Mouse (Mus musculus) C2C12 (cell line): ENCODE data around the gene Wdtc1. TPM values are rescaled to one million over a fixed set of nuclear protein-coding genes. Genes with fewer than 3 reads are reported as not detected.

ENCODE experiments used
- H3K27me3 ChIP-seq: one replicate; pipeline ENCODE4 v1.6.1; 2011; ENCODE audit not compliant: control insufficient read depth, insufficient read depth, insufficient read length
- H3K36me3 ChIP-seq: one replicate; pipeline ENCODE4 v1.6.1; 2011; ENCODE audit not compliant: control insufficient read depth, insufficient read depth
- H3K4me3 ChIP-seq: one replicate; pipeline ENCODE4 v1.5.1; 2011; ENCODE audit warnings: mild to moderate bottlenecking, control low read depth; ENCODE audit not compliant: poor library complexity, insufficient read depth, severe bottlenecking
- H3K79me2 ChIP-seq: one replicate; pipeline ENCODE4 v1.6.1; 2011; ENCODE audit not compliant: control insufficient read depth, insufficient read depth
- H3K79me3 ChIP-seq: one replicate; pipeline ENCODE4 v1.6.1; 2011; ENCODE audit warnings: low read depth, control low read depth
- H3ac ChIP-seq: one replicate; pipeline ENCODE3; 2011; ENCODE audit warnings: low read depth; ENCODE audit not compliant: control insufficient read depth, insufficient read length
- CEBPB ChIP-seq: IDR thresholded peaks from one replicate; pipeline ENCODE4 v1.6.1; 2011; ENCODE audit warnings: low read depth, mild to moderate bottlenecking, control low read depth, moderate library complexity
- CTCF ChIP-seq: IDR thresholded peaks from one replicate; pipeline ENCODE4 v1.5.1; 2011; ENCODE audit not compliant: control insufficient read depth, insufficient read depth, insufficient read length
- FOSL1 ChIP-seq: IDR thresholded peaks from one replicate; pipeline ENCODE4 v1.8.0; 2011; ENCODE audit warnings: mild to moderate bottlenecking, low read length; ENCODE audit not compliant: poor library complexity, insufficient read depth, severe bottlenecking
- MAX ChIP-seq: IDR thresholded peaks from one replicate; pipeline ENCODE4 v1.6.1; 2011; ENCODE audit warnings: mild to moderate bottlenecking, control low read depth
- MYOD1 ChIP-seq: IDR thresholded peaks from one replicate; pipeline ENCODE4 v1.6.1; 2011; ENCODE audit warnings: low read depth; ENCODE audit not compliant: control insufficient read depth, insufficient read length
- MYOG ChIP-seq: IDR thresholded peaks from one replicate; pipeline ENCODE4 v1.6.1; 2011; ENCODE audit not compliant: control insufficient read depth, insufficient read length; ENCODE audit errors: extremely low read depth
- USF1 ChIP-seq: IDR thresholded peaks from one replicate; pipeline ENCODE4 v1.6.1; 2011; ENCODE audit warnings: low read depth, mild to moderate bottlenecking, control low read depth, moderate library complexity
- polyA plus RNA-seq: library from polyadenylated mRNA; unstranded; fragments of >200 nt; fragmentation: generic; extraction: Trizol; gene quantifications from one replicate; pipeline ENCODE4 v1.2.1, GENCODE M21; 2012; ENCODE audit warnings: missing spikeins

The Wdtc1 gene
- polyA plus RNA-seq, 1 experiment: 19.6 TPM

DNA sequence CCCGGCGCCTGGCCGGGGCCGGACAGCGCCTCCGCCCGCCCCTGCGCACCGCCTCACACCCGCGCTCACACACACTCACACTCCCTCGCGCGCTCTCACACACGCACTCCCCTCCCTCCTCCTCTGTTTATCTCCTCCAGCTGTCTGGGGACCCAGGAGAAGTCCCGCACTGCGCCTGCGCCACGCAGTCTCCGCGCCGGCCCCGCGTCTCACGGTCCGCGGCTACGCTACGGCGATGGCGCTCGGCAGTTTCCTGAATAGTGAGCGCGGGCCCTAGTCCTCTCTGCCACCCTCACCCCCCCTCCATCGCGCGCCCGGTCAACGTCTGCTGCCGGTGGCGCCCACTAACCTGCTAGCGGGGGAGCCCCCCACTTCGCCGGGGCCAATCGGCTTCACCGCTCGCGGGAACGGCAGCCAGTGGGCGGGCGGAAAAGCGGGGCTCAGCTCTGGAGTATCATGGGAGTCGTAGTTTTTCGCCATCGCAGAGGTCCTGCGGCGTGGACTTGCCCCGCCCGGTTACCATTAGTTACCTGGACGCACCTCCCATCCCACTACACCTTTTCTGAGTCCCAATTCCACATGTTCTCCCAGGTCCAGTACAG lies 14.0 kb downstream of the Wdtc1 start:
- no peaks in the 10 kb centered on the region for H3K27me3 ChIP-seq
- peak overlapping the region; percentile 28 for H3ac ChIP-seq
- H3K79me2 ChIP-seq: no peaks in the 10 kb centered on the region
- TF ChIP-seq MYOD1 (no peak), MYOG (no peak), FOSL1 (no peak), CEBPB (no peak), USF1 (no peak), MAX (no peak), CTCF (no peak)
- peak overlapping the region; percentile 56 for H3K4me3 ChIP-seq
- no peaks in the 10 kb centered on the region for H3K79me3 ChIP-seq
- no peaks in the 10 kb centered on the region for H3K36me3 ChIP-seq

- Histone ChIP-seq H3K27me3 (no peaks in the 10 kb centered on the region), H3K36me3 (no peaks in the 10 kb centered on the region), H3K79me3 (no peaks in the 10 kb centered on the region), H3ac (peak overlapping the region; percentile 28), H3K79me2 (no peaks in the 10 kb centered on the region), H3K4me3 (peak overlapping the region; percentile 56)
- TF ChIP-seq MYOG (no peak), MYOD1 (no peak), MAX (no peak), CTCF (no peak), CEBPB (no peak), FOSL1 (no peak), USF1 (no peak)
These were observed 14.7 kb downstream of the Wdtc1 start for GRCm38 (mm10) chr4:133338521-133339095.

DNA sequence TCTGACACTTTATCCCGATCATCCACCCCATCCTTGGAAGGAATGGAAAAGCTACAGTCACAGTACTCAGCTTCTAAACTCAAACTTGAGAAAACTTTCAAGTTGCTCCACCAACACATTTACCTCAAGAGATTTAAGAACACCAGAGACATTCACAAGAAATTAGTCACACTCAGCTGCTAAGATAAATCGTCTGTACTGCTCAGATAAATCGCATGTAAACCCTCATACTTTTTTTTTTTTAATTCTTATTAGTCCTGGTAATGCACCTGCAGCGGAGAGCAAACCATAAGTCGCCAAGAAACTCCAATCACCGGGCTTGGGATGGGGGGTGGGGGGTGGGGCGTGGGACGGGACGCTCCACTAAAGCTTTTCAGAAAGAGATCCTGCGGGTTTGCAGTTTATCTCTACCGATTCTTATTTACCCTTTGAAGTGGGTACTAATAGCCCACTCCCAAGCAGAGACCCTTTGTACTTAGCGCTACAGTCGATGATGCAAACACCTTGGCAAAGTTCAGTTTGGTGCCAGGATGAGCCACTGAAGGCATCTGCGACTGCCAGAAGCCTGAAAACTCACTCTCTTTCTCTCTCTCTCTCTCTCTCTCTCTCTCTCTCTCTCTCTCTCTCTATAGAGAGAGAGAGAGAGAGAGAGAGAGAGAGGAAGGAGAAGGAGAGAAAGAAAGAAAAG lies 15.3 kb downstream of the Wdtc1 start:
- peak overlapping the region; percentile 35 for H3ac ChIP-seq
- peak overlapping the region; percentile 56 for H3K4me3 ChIP-seq
- no peaks in the 10 kb centered on the region for H3K79me3 ChIP-seq
- no peaks in the 10 kb centered on the region for H3K27me3 ChIP-seq
- no peaks in the 10 kb centered on the region for H3K79me2 ChIP-seq
- no peak for TF ChIP-seq FOSL1
- peak; percentile 21 for TF ChIP-seq CEBPB
- no peak for TF ChIP-seq CTCF
- H3K36me3 ChIP-seq: no peaks in the 10 kb centered on the region

DNA sequence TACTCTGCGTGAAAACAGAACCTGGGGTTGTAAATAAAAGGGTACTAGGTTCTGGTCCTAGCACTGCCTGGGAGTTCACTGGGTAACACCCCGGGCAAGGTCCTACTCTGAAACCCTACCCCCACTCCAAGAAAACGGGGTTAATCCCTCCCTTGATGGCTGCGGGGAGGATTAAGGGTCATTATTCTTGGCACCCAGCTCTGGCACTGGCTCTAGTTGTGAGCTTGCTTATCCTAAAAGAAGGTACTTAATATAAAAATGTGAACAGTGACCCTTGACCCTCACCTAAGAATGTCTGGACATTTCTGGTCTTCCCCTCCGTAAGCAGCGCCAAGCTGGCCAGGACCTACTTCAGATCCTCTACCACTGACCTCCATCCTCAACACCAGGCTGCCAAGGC lies 20.0 kb downstream of the Wdtc1 start:
- Histone ChIP-seq H3K4me3 (no peak overlapping the region), H3K27me3 (no peaks in the 10 kb centered on the region), H3K36me3 (no peaks in the 10 kb centered on the region), H3K79me3 (no peaks in the 10 kb centered on the region), H3K79me2 (no peaks in the 10 kb centered on the region), H3ac (no peak overlapping the region)
- TF ChIP-seq USF1 (no peak), MAX (no peak), MYOG (no peak), FOSL1 (no peak), CEBPB (no peak), MYOD1 (no peak), CTCF (no peak)

- H3K36me3 ChIP-seq: no peaks in the 10 kb centered on the region
- TF ChIP-seq MAX: no peak
- no peak for TF ChIP-seq MYOG
- TF ChIP-seq MYOD1: no peak
- no peak for TF ChIP-seq CEBPB
- TF ChIP-seq USF1: no peak
- no peak for TF ChIP-seq CTCF
- no peak for TF ChIP-seq FOSL1
These were observed 23.0 kb downstream of the Wdtc1 start for GRCm38 (mm10) chr4:133330296-133330695.

More at GRCm38 (mm10) chr4:133330296-133330695, 23.0 kb downstream of the Wdtc1 start:
- Histone ChIP-seq H3K4me3 (no peak overlapping the region), H3K79me3 (no peaks in the 10 kb centered on the region), H3ac (no peak overlapping the region), H3K79me2 (no peaks in the 10 kb centered on the region), H3K27me3 (no peaks in the 10 kb centered on the region)
